Mouse (Mus musculus) ES-Bruce4 (cell line): Measurements from ENCODE around the gene Olfr1368.

ENCODE experiments used
- CTCF ChIP-seq: IDR thresholded peaks from one replicate; pipeline ENCODE4 v1.8.1; 2011; ENCODE audit warnings: low read depth, low read length
- EP300 ChIP-seq: IDR thresholded peaks from 2 replicates; pipeline ENCODE4 v1.6.1; 2011; ENCODE audit warnings: low read depth, low read length; ENCODE audit not compliant: insufficient read depth

DNA sequence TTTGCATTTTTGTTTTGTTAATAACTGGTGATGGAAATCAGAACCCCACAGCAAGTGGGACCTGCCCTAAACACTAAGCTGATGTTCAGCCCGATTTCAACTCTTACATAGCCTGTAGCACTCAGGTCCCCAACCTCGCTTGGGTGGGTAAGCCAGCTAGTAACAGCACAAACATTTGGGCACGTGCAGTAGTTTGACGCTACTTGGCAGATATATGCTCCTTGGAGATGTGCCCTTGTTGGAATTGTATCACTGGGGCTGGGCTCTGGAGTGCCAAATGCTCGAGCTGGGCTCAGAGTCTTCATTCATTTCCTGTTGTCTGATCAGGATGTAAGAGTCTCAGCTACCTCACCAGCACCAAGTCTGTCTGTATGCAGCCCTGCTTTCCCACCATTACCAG, 16.9 kb upstream of the Olfr1368 start:
- TF ChIP-seq CTCF = no peak
- TF ChIP-seq EP300 = no peak
